Mouse (Mus musculus): ENCODE data around the gene Mageb4.
"Not testable (repeated sequence)": the region's sequence is repeated elsewhere in the genome, so short reads cannot be mapped to it uniquely, and the experiment has no call there.

Gene Mageb4

GRCm38 (mm10) chrX:86304993-86305392 lies at the start of gene Mageb4:
Gene Mageb4 (minus strand): TSS chrX:86305093.
- DNase-seq (ENCODE audit: low spot score): not testable (repeated sequence)

- DNase-seq (ENCODE audit: low spot score): not testable (repeated sequence)
These were observed 20.3 kb downstream of the Mageb4 start for GRCm38 (mm10) chrX:86284597-86284996.

GRCm38 (mm10) chrX:86245950-86246349 lies 58.9 kb downstream of the Mageb4 start:
- not testable (repeated sequence) for DNase-seq (ENCODE audit: low spot score)

- DNase-seq (ENCODE audit: low spot score): no peak
These were observed 67.6 kb downstream of the Mageb4 start for GRCm38 (mm10) chrX:86237246-86237645.
